Mouse (Mus musculus) embryonic fibroblast, embryonic 13.5 days (primary cell): Measurements from ENCODE around the gene Btrc.

Experiments
- CTCF ChIP-seq: IDR thresholded peaks from 2 replicates; pipeline ENCODE4 v1.5.1; 2011; ENCODE audit warnings: mild to moderate bottlenecking, control low read depth, low read length, moderate library complexity, borderline replicate concordance; ENCODE audit not compliant: insufficient read depth
- POLR2A ChIP-seq: IDR thresholded peaks from 2 replicates; pipeline ENCODE4 v1.6.1; 2011; ENCODE audit warnings: low read depth, mild to moderate bottlenecking, control low read depth, low read length, moderate library complexity

- TF ChIP-seq CTCF (no peak), POLR2A (no peak)
These were observed 30.5 kb downstream of the Btrc start for GRCm38 (mm10) chr19:45394078-45394477.
